Comparison of ENCODE assay signal across 10 mouse cellular contexts in genomic region chr4:123677060-123677804, GRCm38 (mm10). TPM values are rescaled to one million over a fixed set of nuclear protein-coding genes. Genes with fewer than 3 reads are reported as not detected.
DNase-seq lines count a peak whose midpoint lies in the region; ATAC-seq and TF ChIP-seq lines count a peak whose summit lies in the region.
"Had no signal": no experiment of that assay in that cellular context is flagged by ENCODE, and none has a peak within 500 bp of the region (broad histone marks: within the 10 kb centered on the region; RNA-seq: fewer than 3 reads in every experiment).

No protein-coding gene starts in this region.

- TF ChIP-seq CTCF in heart, postnatal 0 days (IDR thresholded peaks at IDR 0.05; ENCODE audit: low read depth), result no peak
- TF ChIP-seq CTCF in stomach, postnatal 0 days (IDR thresholded peaks at IDR 0.05; ENCODE audit: low read depth), result no peak

- no peak for DNase-seq in heart, postnatal 0 days (ENCODE audit: low spot score)
- no peak for DNase-seq in heart, postnatal 25 days (ENCODE audit: low spot score)
- DNase-seq in cerebellum, adult 9-10 months, result peak; percentile 82
- no peak for DNase-seq in thymus, postnatal 36 days
- no peak for DNase-seq in urinary bladder, postnatal 10 days (ENCODE audit: low spot score)
- DNase-seq in stomach, postnatal 0 days (ENCODE audit: low spot score), result no peak

- H3K9me3 ChIP-seq in heart, postnatal 0 days (replicated peaks; ENCODE audit: control insufficient read depth, low read length), result no peaks in the 10 kb centered on the region
- no peaks in the 10 kb centered on the region for H3K9me3 ChIP-seq in limb, embryonic 15.5 days
- H3K9me3 ChIP-seq in stomach, postnatal 0 days (ENCODE audit: control insufficient read depth, low read length), result no peaks in the 10 kb centered on the region
- H3K9me3 ChIP-seq: G1E had no signal

- H3K27me3 ChIP-seq in heart, postnatal 0 days (ENCODE audit: control insufficient read depth, insufficient read depth, low read length), result no peaks in the 10 kb centered on the region
- H3K27me3 ChIP-seq in limb, embryonic 15.5 days, result no peaks in the 10 kb centered on the region
- no peaks in the 10 kb centered on the region for H3K27me3 ChIP-seq in stomach, postnatal 0 days (ENCODE audit: control insufficient read depth, insufficient read depth, low read length)

- H3K4me1 ChIP-seq in heart, postnatal 0 days (ENCODE audit: control insufficient read depth, insufficient read depth), result peaks cover 11% of the 10 kb centered on the region; the same call in 1 of the 2 replicates
- H3K4me1 ChIP-seq in limb, embryonic 15.5 days, result peaks cover 25% of the 10 kb centered on the region
- H3K4me1 ChIP-seq in stomach, postnatal 0 days (replicated peaks; ENCODE audit: control insufficient read depth, insufficient read depth), result no peaks in the 10 kb centered on the region
- H3K4me1 ChIP-seq: megakaryocyte, embryonic 14.5 days had no signal

- no peak overlapping the region for H3K4me2 ChIP-seq in heart, postnatal 0 days (ENCODE audit: low read depth, low read length)
- no peak overlapping the region for H3K4me2 ChIP-seq in limb, embryonic 15.5 days
- no peak overlapping the region for H3K4me2 ChIP-seq in stomach, postnatal 0 days (replicated peaks; ENCODE audit: low read depth)

- H3K9ac ChIP-seq in heart, postnatal 0 days (replicated peaks; ENCODE audit: low read depth, low read length), result no peak overlapping the region
- H3K9ac ChIP-seq in limb, embryonic 15.5 days, result no peak overlapping the region
- H3K9ac ChIP-seq in stomach, postnatal 0 days (ENCODE audit: low read length), result no peak overlapping the region

- ATAC-seq in heart, postnatal 0 days (ENCODE audit: insufficient read depth, low read depth), result peak; percentile 33
- peak; percentile 84 for ATAC-seq in frontal cortex, adult (ENCODE audit: low TSS enrichment)
- ATAC-seq in limb, embryonic 15.5 days (ENCODE audit: insufficient number of reproducible peaks, low FRiP score, low TSS enrichment, low read depth), result no peak
- ATAC-seq in stomach, postnatal 0 days (ENCODE audit: low FRiP score, low TSS enrichment), result no peak

- H3K36me3 ChIP-seq in heart, postnatal 0 days (replicated peaks; ENCODE audit: control insufficient read depth, insufficient read depth, low read length), result no peaks in the 10 kb centered on the region
- no peaks in the 10 kb centered on the region for H3K36me3 ChIP-seq in limb, embryonic 15.5 days
- H3K36me3 ChIP-seq in stomach, postnatal 0 days (ENCODE audit: control insufficient read depth, insufficient read depth, low read length), result no peaks in the 10 kb centered on the region
- H3K36me3 ChIP-seq: G1E had no signal

- 48% methylated on average over 10 of the region's 10 CpGs for WGBS in heart, postnatal 0 days
- 38% methylated on average over 10 of the region's 10 CpGs for WGBS in limb, embryonic 15.5 days
- 58% methylated on average over 10 of the region's 10 CpGs for WGBS in stomach, postnatal 0 days

- no peak overlapping the region for H3K4me3 ChIP-seq in heart, postnatal 0 days (ENCODE audit: low read depth, low read length)
- no peak overlapping the region for H3K4me3 ChIP-seq in limb, embryonic 15.5 days
- H3K4me3 ChIP-seq in stomach, postnatal 0 days (ENCODE audit: low read depth, low read length), result no peak overlapping the region
- H3K4me3 ChIP-seq: megakaryocyte, embryonic 14.5 days had no signal

- H3K27ac ChIP-seq in heart, postnatal 0 days (ENCODE audit: low read depth), result no peak overlapping the region
- H3K27ac ChIP-seq in limb, embryonic 15.5 days, result peak overlapping the region; percentile 77
- no peak overlapping the region for H3K27ac ChIP-seq in stomach, postnatal 0 days (replicated peaks)

- intact Hi-C loops in heart, postnatal 25 days (cut with DNase I), result loop anchor here (10.0 kb wide), 1 partner anchor 372 kb away; no protein-coding TSS in a partner anchor

- no peak for TF ChIP-seq EP300 in heart, postnatal 0 days (IDR thresholded peaks at IDR 0.05; ENCODE audit: low read depth)
- no peak for TF ChIP-seq EP300 in stomach, postnatal 0 days (optimal IDR thresholded peaks at IDR 0.05)

RNA-seq across cellular contexts. Expression of gene Macf1, which starts 6.9 kb away (rescaled TPM):
- 236 and 250 TPM in 2 replicates for total RNA-seq in heart, postnatal 0 days (2014; rRNA removed; ENCODE audit: low replicate concordance)
- 40.2 and 41.4 TPM in 2 replicates for polyA plus RNA-seq in heart, postnatal 0 days (2015; fragmentation: Nextera tagmentation; extraction: Ambion mirVana)
- 100 to 1,000 TPM; 230 to 254 TPM for total RNA-seq in heart, postnatal 25 days (2021)
- 43.2 and 47.4 TPM in 2 replicates for polyA plus RNA-seq in limb, embryonic 15.5 days (2015; fragmentation: Nextera tagmentation; extraction: Ambion mirVana)
- polyA plus RNA-seq in stomach, postnatal 0 days (2015; fragmentation: Nextera tagmentation; extraction: Ambion mirVana), result 26.6 and 28.9 TPM in 2 replicates

RNA-seq across cellular contexts. Expression of gene Ndufs5, which starts 40.8 kb away (rescaled TPM):
- 144 and 214 TPM in 2 replicates for total RNA-seq in heart, postnatal 0 days (2014; rRNA removed; ENCODE audit: low replicate concordance)
- polyA plus RNA-seq in heart, postnatal 0 days (2015; fragmentation: Nextera tagmentation; extraction: Ambion mirVana), result 953 and 982 TPM in 2 replicates
- total RNA-seq in heart, postnatal 25 days (2021), result 100 to 1,000 TPM; 460 to 471 TPM
- polyA plus RNA-seq in limb, embryonic 15.5 days (2015; fragmentation: Nextera tagmentation; extraction: Ambion mirVana), result 305 and 309 TPM in 2 replicates
- polyA plus RNA-seq in stomach, postnatal 0 days (2015; fragmentation: Nextera tagmentation; extraction: Ambion mirVana), result 326 and 344 TPM in 2 replicates

Comparison
In these comparisons a context has a peak if more than half of its experiments do, and no peak if none do; other contexts are left out.
1. ATAC-seq: peak in heart, postnatal 0 days (single experiment) and frontal cortex, adult (single experiment); none in limb, embryonic 15.5 days (single experiment) and stomach, postnatal 0 days (single experiment).